Mouse (Mus musculus) embryonic facial prominence, embryonic 15.5 days (tissue): ENCODE results near the gene Mphosph9. TPM values are rescaled to one million over a fixed set of nuclear protein-coding genes. Genes with fewer than 3 reads are reported as not detected.

ENCODE experiments used
- ATAC-seq: fragments of 200-750 bp; cut with Nextera tagmentation; 2 replicates; pipeline ENCODE4 v1.8.0; 2017; ENCODE audit warnings: low read depth, moderate TSS enrichment; ENCODE audit not compliant: insufficient number of reproducible peaks, low FRiP score, low TSS enrichment
- H3K27ac ChIP-seq: fragments of 300-500 bp; sonication (generic); replicated peaks from 2 replicates; pipeline ENCODE4 v1.5.1; 2015; ENCODE audit warnings: mild to moderate bottlenecking, inconsistent platforms
- H3K27me3 ChIP-seq: fragments of 300-500 bp; sonication (generic); 2 replicates; pipeline ENCODE4 v1.6.1; 2015; ENCODE audit warnings: inconsistent platforms
- H3K36me3 ChIP-seq: fragments of 300-500 bp; sonication (generic); 2 replicates; pipeline ENCODE4 v1.6.1; 2015; ENCODE audit warnings: mild to moderate bottlenecking, inconsistent platforms
- H3K4me1 ChIP-seq: fragments of 300-500 bp; sonication (generic); 2 replicates; pipeline ENCODE4 v1.6.1; 2015; ENCODE audit warnings: inconsistent platforms
- H3K4me2 ChIP-seq: fragments of 300-500 bp; sonication (generic); replicated peaks from 2 replicates; pipeline ENCODE4 v1.6.1; 2015; ENCODE audit warnings: mild to moderate bottlenecking, inconsistent platforms
- H3K4me3 ChIP-seq: fragments of 300-500 bp; sonication (generic); replicated peaks from 2 replicates; pipeline ENCODE4 v1.5.1; 2015; ENCODE audit warnings: mild to moderate bottlenecking, inconsistent platforms
- H3K9ac ChIP-seq: fragments of 300-500 bp; sonication (generic); 2 replicates; pipeline ENCODE4 v1.6.1; 2015; ENCODE audit warnings: inconsistent platforms
- H3K9me3 ChIP-seq: fragments of 300-500 bp; sonication (generic); replicated peaks from 2 replicates; pipeline ENCODE4 v1.6.1; 2016; ENCODE audit warnings: inconsistent platforms
- WGBS: fragments of 180-500 bp; shearing (Covaris S2); methylation state at CpG from one replicate; pipeline ENCODE4 v1.1.7; 2015; 5-methylcytosine and 5-hydroxymethylcytosine counted together
- polyA plus RNA-seq: library from polyadenylated mRNA; unstranded; fragments of >200 nt; fragmentation: Nextera tagmentation; extraction: Ambion mirVana; gene quantifications from 2 replicates; pipeline ENCODE4 v1.2.1, GENCODE M21; 2015

Gene Mphosph9
- polyA plus RNA-seq, 1 experiment from 2014 or later, result 6.8 TPM

DNA sequence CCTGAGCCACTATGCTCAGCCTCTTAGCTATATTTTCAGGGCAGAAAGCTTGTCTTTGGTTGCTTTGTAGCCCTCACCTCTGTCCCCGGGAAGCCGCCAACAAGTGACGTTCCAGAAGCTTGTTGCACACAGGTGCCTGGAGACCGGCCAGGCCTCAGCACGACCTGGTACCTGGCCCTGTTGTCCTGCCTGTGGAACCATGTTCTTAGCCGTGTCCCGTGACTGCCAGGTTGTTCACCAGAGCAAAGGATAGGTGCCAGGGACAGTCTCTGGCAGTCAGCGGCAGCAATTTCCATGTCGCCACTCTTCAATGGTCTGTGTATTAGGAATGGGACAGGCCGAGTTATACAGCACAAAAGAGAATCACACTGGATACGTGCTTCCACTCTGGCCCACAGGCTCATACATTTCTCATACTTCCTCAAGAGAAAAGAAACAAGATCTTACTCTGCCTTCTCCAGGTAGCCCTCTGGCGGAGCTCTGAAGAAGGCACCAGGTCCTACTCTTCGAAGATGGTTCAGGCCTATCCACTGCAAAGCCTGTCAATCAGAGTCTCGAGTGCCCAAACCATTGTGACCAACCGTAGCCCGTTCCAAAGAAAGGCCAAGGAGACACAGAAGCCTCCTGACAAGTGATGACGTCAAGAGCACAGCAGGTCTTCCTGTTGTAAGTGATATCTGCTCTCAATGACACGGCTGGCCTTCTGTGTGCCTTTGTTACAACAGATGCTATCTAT is 117.3 kb downstream of the Mphosph9 start:
- H3K36me3 ChIP-seq, result no peaks in the 10 kb centered on the region; the same call in 1 of the 2 replicates
- H3K4me2 ChIP-seq, result no peak overlapping the region
- peaks cover 35% of the 10 kb centered on the region for H3K4me1 ChIP-seq
- H3K27me3 ChIP-seq, result no peaks in the 10 kb centered on the region
- H3K9me3 ChIP-seq, result no peaks in the 10 kb centered on the region
- no peak for ATAC-seq
- no peak overlapping the region for H3K27ac ChIP-seq
- no peak overlapping the region for H3K4me3 ChIP-seq
- WGBS, result 80% methylated on average over 18 of the region's 18 CpGs
- H3K9ac ChIP-seq, result no peak overlapping the region

DNA sequence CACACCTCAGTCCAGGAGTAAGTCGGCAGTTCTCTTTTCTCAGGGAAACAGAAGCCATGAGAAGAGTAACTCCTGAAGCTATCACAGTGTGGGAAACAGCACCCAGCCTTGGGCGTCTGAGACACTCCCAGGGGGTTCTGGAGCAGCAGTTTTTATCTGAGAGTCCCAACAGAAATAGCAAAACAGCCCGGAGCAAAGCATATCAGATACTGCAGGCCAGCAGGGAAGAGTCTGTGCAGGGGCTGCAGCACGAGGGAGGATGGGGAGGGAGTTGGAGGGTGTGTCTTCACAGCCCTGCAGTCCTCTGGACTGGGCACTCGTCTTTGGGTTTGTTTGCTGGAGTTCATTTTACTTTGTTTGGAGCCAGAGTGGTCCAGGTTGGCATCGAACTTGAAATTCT is 117.9 kb downstream of the Mphosph9 start:
- Histone ChIP-seq H3K36me3 (no peaks in the 10 kb centered on the region), H3K27me3 (no peaks in the 10 kb centered on the region), H3K9ac (no peak overlapping the region), H3K4me1 (peaks cover 33% of the 10 kb centered on the region), H3K4me2 (no peak overlapping the region), H3K9me3 (no peaks in the 10 kb centered on the region), H3K27ac (no peak overlapping the region), H3K4me3 (no peak overlapping the region)
- no peak for ATAC-seq
- 49% methylated on average over 6 of the region's 6 CpGs for WGBS

DNA sequence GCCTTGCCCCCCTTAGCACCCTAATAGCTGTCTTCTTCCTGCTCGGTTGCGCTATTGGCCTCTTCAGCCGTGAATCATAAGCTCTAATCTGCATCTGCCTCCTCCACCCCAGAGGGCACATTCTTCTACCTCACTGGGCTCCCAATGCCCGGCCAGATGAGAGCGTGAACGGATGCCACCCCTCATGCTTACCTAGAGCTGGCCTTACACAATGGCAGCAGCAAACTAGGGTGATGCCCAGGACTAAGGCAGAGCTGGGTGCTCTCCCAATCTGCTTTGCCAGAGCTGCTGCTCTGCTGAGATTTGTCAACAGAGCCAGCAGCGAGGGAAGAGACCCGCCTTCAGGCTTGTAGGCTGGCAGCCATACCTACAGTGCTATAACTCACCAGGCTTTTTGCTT is 119.7 kb downstream of the Mphosph9 start:
- H3K9me3 ChIP-seq, result no peaks in the 10 kb centered on the region
- no peaks in the 10 kb centered on the region for H3K36me3 ChIP-seq
- no peak overlapping the region for H3K4me3 ChIP-seq
- no peak for ATAC-seq
- whole genome bisulfite sequencing, result 66% methylated on average over 8 of the region's 8 CpGs
- H3K4me1 ChIP-seq, result peaks cover 30% of the 10 kb centered on the region
- H3K27ac ChIP-seq, result no peak overlapping the region
- no peaks in the 10 kb centered on the region for H3K27me3 ChIP-seq
- H3K9ac ChIP-seq, result no peak overlapping the region
- H3K4me2 ChIP-seq, result no peak overlapping the region

DNA sequence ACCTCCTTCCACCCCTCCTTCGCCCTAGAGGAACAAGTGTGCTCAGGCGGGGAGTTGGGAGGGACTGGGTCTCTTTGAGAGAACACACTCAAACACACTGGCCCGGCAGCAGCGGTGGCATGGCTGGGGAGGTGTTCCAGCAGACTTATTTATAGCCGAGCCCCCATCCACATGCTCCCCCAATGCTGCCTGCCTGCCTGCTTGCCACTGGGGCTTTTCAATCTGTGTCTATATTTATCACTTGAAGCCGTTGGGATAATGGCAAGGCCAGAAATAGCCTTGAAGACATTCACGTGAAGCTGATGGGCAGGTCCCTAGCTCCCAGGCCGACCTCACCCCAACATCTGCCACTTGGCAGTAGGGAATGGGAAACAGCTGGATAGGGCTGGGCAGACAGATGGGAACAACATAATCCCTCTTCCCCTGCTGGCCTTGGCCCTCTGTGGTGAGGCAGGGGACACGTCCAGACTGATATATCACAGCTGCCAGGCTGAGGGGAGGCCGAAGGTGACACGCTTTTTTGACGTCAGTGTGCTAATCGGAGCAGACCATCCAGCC is 121.2 kb downstream of the Mphosph9 start:
- ATAC-seq, result peak; percentile 61
- Histone ChIP-seq H3K36me3 (no peaks in the 10 kb centered on the region), H3K27ac (peak overlapping the region; percentile 34), H3K9me3 (no peaks in the 10 kb centered on the region), H3K27me3 (no peaks in the 10 kb centered on the region), H3K4me3 (no peak overlapping the region), H3K4me1 (peaks cover 30% of the 10 kb centered on the region), H3K4me2 (no peak overlapping the region), H3K9ac (no peak overlapping the region)
- WGBS, result 24% methylated on average over 13 of the region's 13 CpGs

DNA sequence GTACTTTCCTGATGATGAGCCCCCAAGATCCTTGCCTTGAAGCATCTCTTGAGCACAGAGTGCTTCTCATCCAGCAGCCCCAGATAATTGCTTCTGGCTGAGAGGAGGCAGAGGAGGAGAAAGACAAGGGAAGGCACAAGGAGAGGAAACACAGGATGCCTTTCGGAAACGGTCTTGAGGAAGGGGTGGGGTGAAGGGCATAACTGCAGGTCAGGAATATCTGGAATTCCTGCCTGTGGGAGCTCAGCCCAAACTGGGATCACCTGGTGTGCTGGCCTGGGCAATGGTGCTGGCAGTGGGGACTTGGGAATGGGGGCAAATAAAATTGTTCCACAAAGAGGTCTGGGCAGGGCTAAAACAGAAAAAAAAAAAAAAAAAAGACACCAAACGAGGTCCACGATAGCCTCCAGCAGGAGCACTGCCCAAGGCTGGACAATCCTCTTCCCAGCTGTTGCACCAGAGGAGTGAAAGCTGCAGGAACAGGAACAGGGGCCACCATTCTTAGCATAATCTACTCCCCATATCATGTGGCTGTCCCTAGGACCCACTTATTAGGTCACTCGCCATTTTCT is 121.9 kb downstream of the Mphosph9 start:
- no peak overlapping the region; the same call in 1 of the 2 replicates for H3K9ac ChIP-seq

DNA sequence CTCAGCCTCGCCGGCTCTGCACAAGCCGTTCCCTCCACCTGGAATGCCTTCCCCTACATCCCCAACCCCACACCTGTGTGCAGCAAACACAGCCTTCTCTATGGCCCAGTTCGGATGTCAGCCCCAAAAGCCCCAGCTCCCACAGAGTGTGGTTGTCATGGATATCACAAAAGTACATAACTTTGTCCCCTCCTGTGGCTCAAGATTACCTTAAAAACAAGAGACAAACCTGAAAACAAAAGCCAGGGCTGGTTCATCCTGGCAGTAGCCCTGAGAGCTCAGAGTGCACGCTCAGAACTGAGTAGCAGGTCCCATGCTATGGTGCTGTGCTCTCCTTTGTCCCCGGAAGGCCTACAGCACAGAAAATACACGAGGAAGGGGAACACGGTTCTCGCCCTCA is 122.6 kb downstream of the Mphosph9 start:
- 67% methylated on average over 9 of the region's 9 CpGs for WGBS
- no peak overlapping the region for H3K4me2 ChIP-seq
- no peak for ATAC-seq
- peaks cover 30% of the 10 kb centered on the region for H3K4me1 ChIP-seq
- no peaks in the 10 kb centered on the region for H3K27me3 ChIP-seq
- H3K9ac ChIP-seq, result no peak overlapping the region
- H3K27ac ChIP-seq, result no peak overlapping the region
- no peaks in the 10 kb centered on the region for H3K36me3 ChIP-seq
- no peak overlapping the region for H3K4me3 ChIP-seq
- no peaks in the 10 kb centered on the region for H3K9me3 ChIP-seq

More for the DNA sequence above, 121.9 kb downstream of the Mphosph9 start:
- Histone ChIP-seq H3K27ac (peak overlapping the region; percentile 13), H3K9me3 (no peaks in the 10 kb centered on the region), H3K27me3 (no peaks in the 10 kb centered on the region), H3K4me3 (no peak overlapping the region), H3K4me1 (peaks cover 30% of the 10 kb centered on the region), H3K36me3 (no peaks in the 10 kb centered on the region), H3K4me2 (no peak overlapping the region)
- ATAC-seq, result no peak
- WGBS, result 31% methylated on average over 5 of the region's 5 CpGs

DNA sequence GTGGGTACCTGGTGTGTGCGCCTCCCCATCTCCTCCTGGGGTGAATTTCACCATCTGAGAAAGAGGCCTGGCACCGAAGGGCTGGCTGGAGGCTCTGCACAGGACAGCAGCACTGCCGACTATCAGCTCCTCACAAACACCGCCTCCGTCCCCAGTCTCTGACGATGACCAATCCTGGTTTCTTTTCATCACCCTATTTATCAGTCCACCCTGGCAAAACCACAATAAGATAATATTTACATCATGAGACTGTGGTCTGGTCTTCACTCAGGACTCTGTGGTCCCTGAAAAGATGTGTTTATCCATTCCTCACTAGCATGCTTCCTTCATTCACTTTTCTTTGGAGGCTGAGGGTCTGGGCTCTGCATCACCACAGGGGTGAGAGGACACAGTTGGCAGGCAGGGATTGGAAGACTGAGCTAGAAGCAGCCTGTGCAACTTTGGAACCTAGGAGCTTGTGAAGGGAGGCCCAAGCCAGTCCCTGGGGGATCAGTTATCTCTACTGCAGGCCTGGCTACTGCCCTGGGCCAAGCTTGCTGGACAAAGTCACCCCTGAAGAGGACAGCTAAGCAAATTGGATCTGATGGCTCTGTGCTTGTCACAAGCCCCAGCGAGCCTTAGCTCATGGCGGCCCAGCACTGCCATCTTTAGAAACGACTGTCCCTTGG is 123.5 kb downstream of the Mphosph9 start:
- H3K27ac ChIP-seq, result no peak overlapping the region
- WGBS, result 86% methylated on average over 9 of the region's 9 CpGs
- no peaks in the 10 kb centered on the region for H3K36me3 ChIP-seq
- ATAC-seq, result no peak
- H3K9me3 ChIP-seq, result no peaks in the 10 kb centered on the region
- no peaks in the 10 kb centered on the region for H3K27me3 ChIP-seq
- H3K4me3 ChIP-seq, result no peak overlapping the region
- H3K4me2 ChIP-seq, result no peak overlapping the region
- no peak overlapping the region for H3K9ac ChIP-seq
- peaks cover 30% of the 10 kb centered on the region for H3K4me1 ChIP-seq

DNA sequence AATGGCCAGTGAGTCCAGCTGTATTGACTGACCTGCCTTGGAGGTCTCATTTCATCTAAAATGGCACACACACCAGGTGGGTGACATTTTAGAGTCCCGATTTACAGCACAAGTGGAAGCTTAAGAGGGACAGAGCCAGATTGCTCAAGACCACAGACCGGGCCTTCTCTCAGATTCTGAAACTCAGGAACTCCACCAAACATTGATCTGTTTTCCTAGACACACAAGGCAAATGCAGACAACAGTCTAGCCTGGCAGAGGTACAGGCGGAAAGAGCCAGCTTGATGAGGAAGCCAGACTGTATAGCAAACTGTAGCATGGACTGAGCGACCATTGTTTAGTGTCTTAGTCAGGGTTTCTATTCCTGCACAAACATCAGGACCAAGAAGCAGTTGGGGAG is 124.5 kb downstream of the Mphosph9 start:
- H3K9me3 ChIP-seq, result no peaks in the 10 kb centered on the region
- H3K4me1 ChIP-seq, result peaks cover 30% of the 10 kb centered on the region
- no peaks in the 10 kb centered on the region for H3K27me3 ChIP-seq
- 83% methylated on average over 4 of the region's 4 CpGs for WGBS
- no peak overlapping the region for H3K9ac ChIP-seq
- no peaks in the 10 kb centered on the region for H3K36me3 ChIP-seq
- no peak overlapping the region for H3K4me3 ChIP-seq
- peak overlapping the region; percentile 39; the same call in 1 of the 2 replicates for H3K27ac ChIP-seq
- H3K4me2 ChIP-seq, result no peak overlapping the region
- no peak for ATAC-seq

DNA sequence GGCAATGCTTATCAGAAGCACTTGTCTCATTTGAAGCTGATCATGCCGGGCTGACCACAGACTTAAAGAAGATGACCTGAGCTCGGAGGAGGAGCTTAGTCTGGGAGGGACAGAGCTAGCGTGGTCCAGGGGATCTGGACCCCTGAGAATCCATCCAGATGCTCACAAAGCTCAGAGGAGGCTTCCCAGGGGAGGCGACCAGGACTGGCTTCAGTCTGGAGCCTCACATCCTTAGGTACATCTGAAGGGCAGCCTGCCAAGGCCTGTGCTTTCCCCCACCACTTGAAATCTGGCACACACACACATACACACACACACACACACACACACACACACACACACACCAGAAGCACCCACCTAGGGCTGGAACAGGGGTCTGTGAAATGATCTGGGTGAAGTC is 125.7 kb downstream of the Mphosph9 start:
- no peaks in the 10 kb centered on the region for H3K27me3 ChIP-seq
- H3K4me2 ChIP-seq, result no peak overlapping the region
- H3K36me3 ChIP-seq, result no peaks in the 10 kb centered on the region
- ATAC-seq, result no peak
- H3K4me3 ChIP-seq, result no peak overlapping the region
- no peak overlapping the region for H3K9ac ChIP-seq
- H3K9me3 ChIP-seq, result no peaks in the 10 kb centered on the region
- peaks cover 19% of the 10 kb centered on the region for H3K4me1 ChIP-seq
- H3K27ac ChIP-seq, result no peak overlapping the region
- WGBS, result 66% methylated on average over 4 of the region's 4 CpGs

DNA sequence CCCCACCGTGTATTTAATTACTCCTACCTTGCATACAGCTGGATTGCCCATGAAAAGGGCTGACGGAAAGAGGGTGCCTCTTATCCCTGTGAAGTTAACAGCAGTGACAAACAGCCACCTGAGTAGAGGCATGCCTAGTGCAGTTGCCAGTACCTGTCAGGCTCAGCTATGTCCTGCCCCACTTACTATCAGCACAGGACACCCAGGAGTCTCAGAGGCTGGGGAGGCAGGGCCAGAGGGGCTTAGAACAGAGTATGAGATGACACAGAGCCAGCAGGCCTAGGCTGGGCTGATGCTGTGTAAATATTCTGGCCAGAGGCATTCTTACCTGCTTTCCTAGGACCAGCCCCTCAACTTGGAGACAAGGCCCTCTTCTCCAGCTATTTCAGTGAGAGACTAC is 126.2 kb downstream of the Mphosph9 start:
- no peak overlapping the region for H3K27ac ChIP-seq
- no peak overlapping the region for H3K4me2 ChIP-seq
- no peaks in the 10 kb centered on the region for H3K27me3 ChIP-seq
- peaks cover 14% of the 10 kb centered on the region for H3K4me1 ChIP-seq
- no peaks in the 10 kb centered on the region for H3K36me3 ChIP-seq
- no peaks in the 10 kb centered on the region for H3K9me3 ChIP-seq
- no peak overlapping the region for H3K9ac ChIP-seq
- no peak for ATAC-seq
- 67% methylated on average over 2 of the region's 2 CpGs for WGBS
- H3K4me3 ChIP-seq, result no peak overlapping the region
